Mouse (Mus musculus): ENCODE data around the gene Orm2. TPM values are rescaled to one million over a fixed set of nuclear protein-coding genes. Genes with fewer than 3 reads are reported as not detected.

Orm2 gene
- polyA plus RNA-seq, 1 experiment from 2014 or later = not detected

GRCm38 (mm10) chr4:63371890-63372289 is 9.6 kb downstream of the Orm2 start:
- WGBS = 63% methylated on average over 3 of the region's 3 CpGs
- H3K4me2 ChIP-seq (replicated peaks; ENCODE audit: low read depth) = no peak overlapping the region
- H3K4me3 ChIP-seq (ENCODE audit: low read depth, low read length) = no peak overlapping the region
- ATAC-seq (ENCODE audit: low FRiP score, low TSS enrichment) (no peak), DNase-seq (ENCODE audit: low spot score) (peak; percentile 35)
- no peaks in the 10 kb centered on the region for H3K4me1 ChIP-seq (replicated peaks; ENCODE audit: control insufficient read depth, insufficient read depth)
- H3K36me3 ChIP-seq (ENCODE audit: control insufficient read depth, insufficient read depth, low read length) = 0 out of 2 replicates have a peak, but pooled peaks cover 3% of the 10 kb centered on the region
- TF ChIP-seq CTCF (IDR thresholded peaks at IDR 0.05; ENCODE audit: low read depth) (peak; percentile 72), EP300 (optimal IDR thresholded peaks at IDR 0.05) (no peak)
- H3K27me3 ChIP-seq (ENCODE audit: control insufficient read depth, insufficient read depth, low read length) = no peaks in the 10 kb centered on the region
- H3K9me3 ChIP-seq (ENCODE audit: control insufficient read depth, low read length) = no peaks in the 10 kb centered on the region
- no peak overlapping the region for H3K9ac ChIP-seq (ENCODE audit: low read length)
- H3K27ac ChIP-seq (replicated peaks) = no peak overlapping the region

DNA sequence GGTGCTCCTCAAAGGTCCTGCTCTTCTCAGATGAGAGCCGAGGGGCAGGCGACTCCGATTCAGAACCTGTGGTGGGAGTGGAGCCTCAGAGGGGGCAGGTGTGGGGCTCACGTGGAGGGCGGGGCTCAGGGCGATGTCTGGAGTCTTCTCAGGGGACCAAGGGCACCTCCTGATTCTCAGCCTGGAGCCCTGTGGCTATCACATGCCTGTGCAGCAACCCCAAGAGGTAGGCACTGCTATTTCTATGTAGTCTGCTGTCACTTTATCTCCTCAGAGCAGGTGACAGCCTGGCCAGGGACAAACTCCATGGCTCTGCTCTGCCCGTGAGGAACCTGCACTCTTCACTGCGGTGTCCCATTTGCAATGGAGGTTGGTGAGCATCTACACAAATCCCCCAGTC is 11.2 kb downstream of the Orm2 start:
- Histone ChIP-seq H3K9me3 (ENCODE audit: control insufficient read depth, low read length) (no peaks in the 10 kb centered on the region), H3K4me2 (replicated peaks; ENCODE audit: low read depth) (no peak overlapping the region), H3K27ac (replicated peaks) (no peak overlapping the region), H3K36me3 (ENCODE audit: control insufficient read depth, insufficient read depth, low read length) (peaks cover 6% of the 10 kb centered on the region; the same call in 1 of the 2 replicates), H3K4me1 (replicated peaks; ENCODE audit: control insufficient read depth, insufficient read depth) (no peaks in the 10 kb centered on the region), H3K4me3 (ENCODE audit: low read depth, low read length) (no peak overlapping the region), H3K27me3 (ENCODE audit: control insufficient read depth, insufficient read depth, low read length) (no peaks in the 10 kb centered on the region), H3K9ac (ENCODE audit: low read length) (no peak overlapping the region)
- DNase-seq (ENCODE audit: low spot score) (no peak), ATAC-seq (ENCODE audit: low FRiP score, low TSS enrichment) (no peak)
- no peak for TF ChIP-seq CTCF (IDR thresholded peaks at IDR 0.05; ENCODE audit: low read depth)
- TF ChIP-seq EP300 (optimal IDR thresholded peaks at IDR 0.05) = no peak
- WGBS = 88% methylated on average over 8 of the region's 8 CpGs

DNA sequence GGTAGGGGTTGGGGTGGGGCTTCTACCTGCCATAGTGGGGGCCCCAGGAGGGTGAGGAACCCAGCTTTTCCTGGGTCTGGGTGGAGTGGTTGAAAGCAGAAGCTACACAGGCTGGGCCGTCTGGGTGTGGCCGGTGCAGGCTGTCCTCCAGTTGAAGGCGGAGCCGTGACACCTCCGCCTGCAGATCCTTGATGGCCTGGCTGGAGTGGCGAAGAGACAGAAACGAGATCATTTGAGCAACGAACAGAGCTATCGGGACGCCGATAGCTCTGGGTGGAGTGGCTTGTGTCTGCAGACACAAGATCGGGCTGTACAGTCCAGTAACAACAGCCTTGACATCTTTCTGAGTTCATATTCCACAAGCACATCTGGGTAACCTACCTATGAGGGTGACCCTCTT is 12.1 kb downstream of the Orm2 start:
- no peaks in the 10 kb centered on the region for H3K27me3 ChIP-seq (ENCODE audit: control insufficient read depth, insufficient read depth, low read length)

DNA sequence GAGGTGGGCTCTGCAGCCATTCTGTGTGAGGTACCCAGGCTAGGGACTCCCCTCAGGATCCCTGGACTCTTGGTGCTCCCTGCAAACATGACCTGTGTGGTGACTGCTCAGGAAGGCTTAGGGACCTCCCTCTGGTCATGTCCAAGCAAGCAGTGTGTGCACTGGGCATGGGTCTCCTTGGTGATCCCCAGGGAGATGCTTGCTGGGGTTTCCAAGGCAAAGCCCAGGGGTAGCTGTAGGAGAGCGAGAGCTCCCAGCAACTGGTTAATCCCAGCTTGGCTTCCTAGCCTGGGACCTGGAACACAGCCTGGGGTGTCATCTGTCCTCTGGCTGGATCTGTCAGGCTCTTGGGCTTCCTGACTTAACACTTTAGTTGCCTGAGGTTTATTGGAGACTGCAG is 13.1 kb downstream of the Orm2 start:
- DNase-seq (ENCODE audit: low spot score) = no peak
- no peaks in the 10 kb centered on the region for H3K9me3 ChIP-seq (ENCODE audit: control insufficient read depth, low read length)
- peaks cover 13% of the 10 kb centered on the region; the same call in 1 of the 2 replicates for H3K36me3 ChIP-seq (ENCODE audit: control insufficient read depth, insufficient read depth, low read length)
- 36% methylated on average over 1 of the region's 1 CpGs for WGBS
- H3K4me1 ChIP-seq (replicated peaks; ENCODE audit: control insufficient read depth, insufficient read depth) = no peaks in the 10 kb centered on the region
- H3K27ac ChIP-seq (replicated peaks) = no peak overlapping the region
- no peak overlapping the region for H3K9ac ChIP-seq (ENCODE audit: low read length)
- H3K27me3 ChIP-seq (ENCODE audit: control insufficient read depth, insufficient read depth, low read length) = no peaks in the 10 kb centered on the region
- no peak overlapping the region for H3K4me3 ChIP-seq (ENCODE audit: low read depth, low read length)
- no peak overlapping the region for H3K4me2 ChIP-seq (replicated peaks; ENCODE audit: low read depth)
- peak; percentile 11; the same call in 1 of the 2 replicates for ATAC-seq (ENCODE audit: low FRiP score, low TSS enrichment)
- TF ChIP-seq EP300 (optimal IDR thresholded peaks at IDR 0.05) (no peak), CTCF (IDR thresholded peaks at IDR 0.05; ENCODE audit: low read depth) (no peak)

More for the DNA sequence above, 12.1 kb downstream of the Orm2 start:
- DNase-seq (ENCODE audit: low spot score) = no peak
- Histone ChIP-seq H3K9me3 (ENCODE audit: control insufficient read depth, low read length) (no peaks in the 10 kb centered on the region), H3K4me1 (replicated peaks; ENCODE audit: control insufficient read depth, insufficient read depth) (no peaks in the 10 kb centered on the region), H3K36me3 (ENCODE audit: control insufficient read depth, insufficient read depth, low read length) (peaks cover 6% of the 10 kb centered on the region; the same call in 1 of the 2 replicates), H3K9ac (ENCODE audit: low read length) (no peak overlapping the region), H3K27ac (replicated peaks) (no peak overlapping the region), H3K4me2 (replicated peaks; ENCODE audit: low read depth) (no peak overlapping the region), H3K4me3 (ENCODE audit: low read depth, low read length) (no peak overlapping the region)
- WGBS = 61% methylated on average over 12 of the region's 12 CpGs
- ATAC-seq (ENCODE audit: low FRiP score, low TSS enrichment) = no peak
- TF ChIP-seq EP300 (optimal IDR thresholded peaks at IDR 0.05) = no peak
- TF ChIP-seq CTCF (IDR thresholded peaks at IDR 0.05; ENCODE audit: low read depth) = no peak

GRCm38 (mm10) chr4:63377483-63377882 is 15.2 kb downstream of the Orm2 start:
- Histone ChIP-seq H3K36me3 (ENCODE audit: control insufficient read depth, insufficient read depth, low read length) (peaks cover 19% of the 10 kb centered on the region; the same call in 1 of the 2 replicates), H3K9me3 (ENCODE audit: control insufficient read depth, low read length) (no peaks in the 10 kb centered on the region), H3K9ac (ENCODE audit: low read length) (no peak overlapping the region), H3K4me1 (replicated peaks; ENCODE audit: control insufficient read depth, insufficient read depth) (no peaks in the 10 kb centered on the region), H3K4me3 (ENCODE audit: low read depth, low read length) (no peak overlapping the region), H3K27ac (replicated peaks) (no peak overlapping the region), H3K4me2 (replicated peaks; ENCODE audit: low read depth) (no peak overlapping the region), H3K27me3 (ENCODE audit: control insufficient read depth, insufficient read depth, low read length) (no peaks in the 10 kb centered on the region)
- DNase-seq (ENCODE audit: low spot score) = no peak
- 71% methylated on average over 7 of the region's 7 CpGs for WGBS
- ATAC-seq (ENCODE audit: low FRiP score, low TSS enrichment) = no peak
- TF ChIP-seq CTCF (IDR thresholded peaks at IDR 0.05; ENCODE audit: low read depth) (peak; percentile 57), EP300 (optimal IDR thresholded peaks at IDR 0.05) (no peak)

DNA sequence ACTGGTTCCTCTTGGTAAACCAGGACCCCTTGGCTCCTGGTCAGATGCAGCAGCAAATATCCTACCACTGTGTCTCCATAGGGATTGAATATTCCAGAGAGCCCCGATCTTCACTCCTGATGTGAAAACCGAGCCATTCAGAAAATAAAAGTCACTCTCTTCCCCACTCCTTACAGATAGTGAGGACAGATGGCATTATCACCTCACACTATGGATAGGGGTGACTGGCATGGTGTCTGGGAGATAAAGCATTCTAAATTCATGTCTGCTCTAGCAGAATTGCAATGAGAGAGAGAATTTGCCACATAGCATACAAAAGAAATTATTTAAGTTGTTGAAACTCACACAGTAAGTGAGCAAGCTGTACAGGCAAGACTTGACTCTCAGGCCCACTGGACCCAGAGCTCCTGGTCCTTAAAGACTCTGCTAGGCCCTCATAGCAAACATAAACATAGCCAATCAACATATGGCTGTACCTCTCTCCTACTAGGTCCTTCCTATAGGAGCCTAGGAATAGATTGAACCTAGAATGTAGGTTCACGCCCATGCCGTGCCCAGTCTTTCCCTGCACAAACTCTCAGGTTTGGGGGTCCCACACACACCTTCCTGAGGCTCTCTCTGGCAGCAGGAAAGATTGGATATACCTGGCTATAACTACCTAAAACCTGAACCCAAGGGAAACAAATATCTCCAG is 20.6 kb downstream of the Orm2 start:
- ATAC-seq (ENCODE audit: low FRiP score, low TSS enrichment) = no peak
- DNase-seq (ENCODE audit: low spot score) = no peak
- Histone ChIP-seq H3K9me3 (ENCODE audit: control insufficient read depth, low read length) (no peaks in the 10 kb centered on the region), H3K4me3 (ENCODE audit: low read depth, low read length) (no peak overlapping the region), H3K27ac (replicated peaks) (no peak overlapping the region), H3K36me3 (ENCODE audit: control insufficient read depth, insufficient read depth, low read length) (peaks cover 24% of the 10 kb centered on the region), H3K4me2 (replicated peaks; ENCODE audit: low read depth) (no peak overlapping the region), H3K9ac (ENCODE audit: low read length) (no peak overlapping the region), H3K27me3 (ENCODE audit: control insufficient read depth, insufficient read depth, low read length) (no peaks in the 10 kb centered on the region), H3K4me1 (replicated peaks; ENCODE audit: control insufficient read depth, insufficient read depth) (no peaks in the 10 kb centered on the region)
- TF ChIP-seq EP300 (optimal IDR thresholded peaks at IDR 0.05) (no peak), CTCF (IDR thresholded peaks at IDR 0.05; ENCODE audit: low read depth) (no peak)
- WGBS = 84% methylated on average over 4 of the region's 4 CpGs

Measured in stomach, postnatal 0 days (tissue).